Mouse (Mus musculus) spleen, adult 2 months (tissue): ENCODE measurements around the gene Mycbp2.

Experiments
- CTCF ChIP-seq: fragments of 200-500 bp; IDR thresholded peaks from 2 replicates; pipeline ENCODE4 v1.5.1; 2011; ENCODE audit warnings: mild to moderate bottlenecking, inconsistent platforms; ENCODE audit not compliant: insufficient read depth, insufficient read length, insufficient replicate concordance; ENCODE audit errors: extremely low read depth
- POLR2A ChIP-seq: fragments of 200-500 bp; IDR thresholded peaks from 2 replicates; pipeline ENCODE4 v1.6.1; 2011; ENCODE audit warnings: low read depth, low read length, inconsistent platforms

DNA sequence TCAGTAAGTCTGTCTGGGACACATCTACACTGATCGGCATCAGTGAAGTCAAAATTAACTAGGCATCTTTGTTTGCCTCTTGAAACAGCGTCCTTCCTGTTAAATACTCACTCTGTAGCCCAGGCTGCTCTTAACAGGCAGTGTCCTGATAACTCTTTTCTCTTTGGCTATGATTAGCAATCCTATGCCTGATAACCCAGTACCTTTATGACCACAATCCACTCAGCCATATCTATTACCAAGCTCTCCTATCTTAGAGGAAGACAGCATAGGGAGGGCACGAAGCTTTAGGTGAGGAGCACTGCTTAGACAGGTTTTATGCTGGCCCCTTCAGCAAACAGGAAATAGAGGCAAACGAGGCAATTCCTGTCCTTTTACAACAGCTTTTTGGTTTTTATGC is 252.9 kb downstream of the Mycbp2 start:
- TF ChIP-seq POLR2A (no peak), CTCF (no peak)
